Mouse (Mus musculus) hindbrain, embryonic 16.5 days (tissue): ENCODE results near the gene Fgl2. TPM values are rescaled to one million over a fixed set of nuclear protein-coding genes. Genes with fewer than 3 reads are reported as not detected.
"Not testable (repeated sequence)": the region's sequence is repeated elsewhere in the genome, so short reads cannot be mapped to it uniquely, and the experiment has no call there.

Source experiments
- ATAC-seq: fragments of 200-750 bp; cut with Nextera tagmentation; 2 replicates; pipeline ENCODE4 v1.8.0; 2017; ENCODE audit warnings: moderate TSS enrichment, moderate library complexity
- H3K27ac ChIP-seq: fragments of 300-500 bp; sonication (generic); 2 replicates; pipeline ENCODE4 v1.5.1; 2014; ENCODE audit warnings: low read depth, mild to moderate bottlenecking, control low read depth, low read length, moderate library complexity
- H3K27me3 ChIP-seq: fragments of 300-500 bp; sonication (generic); replicated peaks from 2 replicates; pipeline ENCODE4 v1.6.1; 2014; ENCODE audit warnings: low read length; ENCODE audit not compliant: control insufficient read depth, insufficient read depth
- H3K36me3 ChIP-seq: fragments of 300-500 bp; sonication (generic); 2 replicates; pipeline ENCODE4 v1.6.1; 2014; ENCODE audit warnings: mild to moderate bottlenecking, low read length, moderate library complexity, mixed read lengths; ENCODE audit not compliant: control insufficient read depth, insufficient read depth
- H3K4me1 ChIP-seq: fragments of 300-500 bp; sonication (generic); 2 replicates; pipeline ENCODE4 v1.6.1; 2014; ENCODE audit warnings: low read depth, low read length; ENCODE audit not compliant: control insufficient read depth, insufficient read depth
- H3K4me2 ChIP-seq: fragments of 300-500 bp; sonication (generic); 2 replicates; pipeline ENCODE4 v1.6.1; 2014; ENCODE audit warnings: mild to moderate bottlenecking, low read length, control low read depth, moderate library complexity
- H3K4me3 ChIP-seq: fragments of 300-500 bp; sonication (generic); 2 replicates; pipeline ENCODE4 v1.5.1; 2014; ENCODE audit warnings: mild to moderate bottlenecking, low read length, control low read depth, moderate library complexity
- H3K9ac ChIP-seq: fragments of 300-500 bp; sonication (generic); 2 replicates; pipeline ENCODE4 v1.6.1; 2014; ENCODE audit warnings: low read depth, mild to moderate bottlenecking, control low read depth, low read length, moderate library complexity
- H3K9me3 ChIP-seq: fragments of 300-500 bp; sonication (generic); 2 replicates; pipeline ENCODE4 v1.6.1; 2014; ENCODE audit warnings: mild to moderate bottlenecking, low read length, moderate library complexity; ENCODE audit not compliant: control insufficient read depth
- WGBS: fragments of 180-500 bp; shearing (Covaris S2); extraction: QIAGEN DNeasy Blood & Tissue Kit; methylation state at CpG from one replicate; pipeline ENCODE4 v1.1.7; 2014; 5-methylcytosine and 5-hydroxymethylcytosine counted together
- polyA plus RNA-seq: library from polyadenylated mRNA; unstranded; fragments of >200 nt; fragmentation: Nextera tagmentation; extraction: Ambion mirVana; gene quantifications from 2 replicates; pipeline ENCODE4 v1.2.1, GENCODE M21; 2015

The Fgl2 gene
- polyA plus RNA-seq = 3.1 and 4.9 TPM in 2 replicates

GRCm38 (mm10) chr5:21372493-21373179, at the start of gene Fgl2:
Fgl2 (plus strand) TSS chr5:21372642.
- H3K4me1 ChIP-seq = peaks cover 3% of the 10 kb centered on the region; the same call in 1 of the 2 replicates
- 4% methylated on average over 31 of the region's 31 CpGs for WGBS
- ATAC-seq = peak; percentile 95
- H3K27ac ChIP-seq = peak within 1 kb of the TSS; percentile 61
- peak within 1 kb of the TSS; percentile 98 for H3K4me2 ChIP-seq
- H3K9me3 ChIP-seq = no peaks in the 10 kb centered on the region
- no peaks in the 10 kb centered on the region for H3K27me3 ChIP-seq
- H3K36me3 ChIP-seq = no peaks in the 10 kb centered on the region
- H3K9ac ChIP-seq = peak within 1 kb of the TSS; percentile 77
- peak within 1 kb of the TSS; percentile 58 for H3K4me3 ChIP-seq

- WGBS = 32% methylated on average over 1 of the region's 1 CpGs
Observed at GRCm38 (mm10) chr5:21326494-21326893, 45.9 kb upstream of the Fgl2 start.

GRCm38 (mm10) chr5:21328560-21328959, 43.9 kb upstream of the Fgl2 start:
- no peaks in the 10 kb centered on the region for H3K9me3 ChIP-seq
- no peaks in the 10 kb centered on the region; the same call in none of the 2 replicates for H3K4me1 ChIP-seq
- no peaks in the 10 kb centered on the region for H3K27me3 ChIP-seq
- ATAC-seq = no peak
- H3K27ac ChIP-seq = no peak overlapping the region
- 87% methylated on average over 1 of the region's 1 CpGs for WGBS
- H3K9ac ChIP-seq = no peak overlapping the region
- no peak overlapping the region for H3K4me2 ChIP-seq
- H3K4me3 ChIP-seq = no peak overlapping the region
- no peaks in the 10 kb centered on the region for H3K36me3 ChIP-seq

More at GRCm38 (mm10) chr5:21326494-21326893, 45.9 kb upstream of the Fgl2 start:
- H3K27ac ChIP-seq = no peak overlapping the region
- no peaks in the 10 kb centered on the region for H3K27me3 ChIP-seq
- no peak overlapping the region for H3K4me3 ChIP-seq
- H3K4me1 ChIP-seq = no peaks in the 10 kb centered on the region; the same call in none of the 2 replicates
- H3K4me2 ChIP-seq = no peak overlapping the region
- ATAC-seq = no peak
- no peaks in the 10 kb centered on the region for H3K36me3 ChIP-seq
- no peak overlapping the region for H3K9ac ChIP-seq
- H3K9me3 ChIP-seq = no peaks in the 10 kb centered on the region

- H3K36me3 ChIP-seq = no peaks in the 10 kb centered on the region
- no peak overlapping the region for H3K4me3 ChIP-seq
- H3K4me2 ChIP-seq = no peak overlapping the region
- no peaks in the 10 kb centered on the region for H3K9me3 ChIP-seq
- WGBS = 36% methylated on average over 11 of the region's 11 CpGs
- no peaks in the 10 kb centered on the region for H3K27me3 ChIP-seq
- no peak overlapping the region for H3K9ac ChIP-seq
- ATAC-seq = no peak
- H3K4me1 ChIP-seq = no peaks in the 10 kb centered on the region; the same call in none of the 2 replicates
- no peak overlapping the region for H3K27ac ChIP-seq
Observed at GRCm38 (mm10) chr5:21329672-21330665, 42.5 kb upstream of the Fgl2 start.

GRCm38 (mm10) chr5:21331656-21332055, 40.8 kb upstream of the Fgl2 start:
- 71% methylated on average over 5 of the region's 5 CpGs for WGBS
- Histone ChIP-seq H3K4me3 (no peak overlapping the region), H3K36me3 (no peaks in the 10 kb centered on the region), H3K4me2 (no peak overlapping the region), H3K4me1 (no peaks in the 10 kb centered on the region; the same call in none of the 2 replicates), H3K9me3 (no peaks in the 10 kb centered on the region), H3K27me3 (no peaks in the 10 kb centered on the region), H3K27ac (no peak overlapping the region), H3K9ac (no peak overlapping the region)
- ATAC-seq = no peak

- 88% methylated on average over 1 of the region's 1 CpGs for WGBS
- H3K4me2 ChIP-seq = no peak overlapping the region
- H3K27ac ChIP-seq = no peak overlapping the region
- H3K4me1 ChIP-seq = no peaks in the 10 kb centered on the region; the same call in none of the 2 replicates
- H3K4me3 ChIP-seq = no peak overlapping the region
- no peaks in the 10 kb centered on the region for H3K36me3 ChIP-seq
- no peaks in the 10 kb centered on the region for H3K27me3 ChIP-seq
- no peak overlapping the region for H3K9ac ChIP-seq
- no peaks in the 10 kb centered on the region for H3K9me3 ChIP-seq
- no peak for ATAC-seq
Observed at GRCm38 (mm10) chr5:21332119-21332518, 40.3 kb upstream of the Fgl2 start.

- H3K27me3 ChIP-seq, ATAC-seq, H3K4me1 ChIP-seq, H3K4me2 ChIP-seq, H3K27ac ChIP-seq, H3K9me3 ChIP-seq, H3K9ac ChIP-seq, H3K36me3 ChIP-seq, H3K4me3 ChIP-seq: not testable (repeated sequence)
Observed at GRCm38 (mm10) chr5:21342265-21342664, 30.2 kb upstream of the Fgl2 start.

GRCm38 (mm10) chr5:21348366-21348765, 24.1 kb upstream of the Fgl2 start:
- H3K36me3 ChIP-seq = no peaks in the 10 kb centered on the region
- H3K9me3 ChIP-seq = no peaks in the 10 kb centered on the region
- no peak overlapping the region for H3K4me3 ChIP-seq
- ATAC-seq = no peak
- H3K27me3 ChIP-seq = no peaks in the 10 kb centered on the region
- no peaks in the 10 kb centered on the region for H3K4me1 ChIP-seq
- H3K9ac ChIP-seq = no peak overlapping the region
- H3K4me2 ChIP-seq = no peak overlapping the region
- 88% methylated on average over 7 of the region's 7 CpGs for WGBS
- no peak overlapping the region for H3K27ac ChIP-seq

GRCm38 (mm10) chr5:21351678-21352077, 20.8 kb upstream of the Fgl2 start:
- no peak overlapping the region for H3K4me3 ChIP-seq
- no peaks in the 10 kb centered on the region for H3K9me3 ChIP-seq
- no peak overlapping the region for H3K4me2 ChIP-seq
- H3K27me3 ChIP-seq = no peaks in the 10 kb centered on the region
- H3K4me1 ChIP-seq = no peaks in the 10 kb centered on the region
- no peak overlapping the region for H3K27ac ChIP-seq
- no peak overlapping the region for H3K9ac ChIP-seq
- ATAC-seq = no peak
- no peaks in the 10 kb centered on the region for H3K36me3 ChIP-seq
